Mouse (Mus musculus): ENCODE results near the gene Ntm.

Gene Ntm

GRCm38 (mm10) chr9:29802071-29802705 is 160.8 kb downstream of the Ntm start:
- no peak for DNase-seq (ENCODE audit: low spot score)

- DNase-seq (ENCODE audit: low spot score): no peak
These were observed 166.7 kb downstream of the Ntm start for GRCm38 (mm10) chr9:29796281-29796680.

- DNase-seq (ENCODE audit: low spot score): no peak
These were observed 171.6 kb downstream of the Ntm start for GRCm38 (mm10) chr9:29791199-29791915.

GRCm38 (mm10) chr9:29790017-29790416 is 172.9 kb downstream of the Ntm start:
- DNase-seq (ENCODE audit: low spot score): no peak

GRCm38 (mm10) chr9:29788855-29789254 is 174.1 kb downstream of the Ntm start:
- DNase-seq (ENCODE audit: low spot score): no peak

GRCm38 (mm10) chr9:29787408-29787807 is 175.5 kb downstream of the Ntm start:
- no peak for DNase-seq (ENCODE audit: low spot score)

- DNase-seq (ENCODE audit: low spot score): no peak
These were observed 180.2 kb downstream of the Ntm start for GRCm38 (mm10) chr9:29782697-29783096.

- DNase-seq (ENCODE audit: low spot score): no peak
These were observed 183.2 kb downstream of the Ntm start for GRCm38 (mm10) chr9:29779739-29780138.

GRCm38 (mm10) chr9:29776951-29777350 is 186.0 kb downstream of the Ntm start:
- DNase-seq (ENCODE audit: low spot score): no peak

- no peak for DNase-seq (ENCODE audit: low spot score)
These were observed 186.4 kb downstream of the Ntm start for GRCm38 (mm10) chr9:29776542-29776941.

GRCm38 (mm10) chr9:29776030-29776429 is 186.9 kb downstream of the Ntm start:
- no peak for DNase-seq (ENCODE audit: low spot score)

GRCm38 (mm10) chr9:29772625-29773388 is 190.1 kb downstream of the Ntm start:
- DNase-seq (ENCODE audit: low spot score): no peak

- no peak for DNase-seq (ENCODE audit: low spot score)
These were observed 191.1 kb downstream of the Ntm start for GRCm38 (mm10) chr9:29771870-29772269.

- no peak for DNase-seq (ENCODE audit: low spot score)
These were observed 191.7 kb downstream of the Ntm start for GRCm38 (mm10) chr9:29771071-29771785.

- no peak for DNase-seq (ENCODE audit: low spot score)
These were observed 193.6 kb downstream of the Ntm start for GRCm38 (mm10) chr9:29769361-29769760.

GRCm38 (mm10) chr9:29765990-29766980 is 196.7 kb downstream of the Ntm start:
- DNase-seq (ENCODE audit: low spot score): no peak

- DNase-seq (ENCODE audit: low spot score): no peak
These were observed 199.6 kb downstream of the Ntm start for GRCm38 (mm10) chr9:29763338-29763737.

- DNase-seq (ENCODE audit: low spot score): no peak
These were observed 200.9 kb downstream of the Ntm start for GRCm38 (mm10) chr9:29761952-29762586.

- DNase-seq (ENCODE audit: low spot score): no peak
These were observed 201.4 kb downstream of the Ntm start for GRCm38 (mm10) chr9:29761511-29761910.

GRCm38 (mm10) chr9:29759940-29760339 is 203.0 kb downstream of the Ntm start:
- DNase-seq (ENCODE audit: low spot score): no peak

- DNase-seq (ENCODE audit: low spot score): no peak
These were observed 203.9 kb downstream of the Ntm start for GRCm38 (mm10) chr9:29759060-29759459.

All from T-cell, adult 2 months (primary cell).